Mouse (Mus musculus) kidney, postnatal 4 days (tissue): Measurements from ENCODE around the gene Bcor.

ENCODE experiments used
- DNase-seq, 2 experiments: peaks; one replicate each; pipeline ENCODE4 v3.0.0; 2021; ENCODE audit warnings: mixed read lengths in 2 of 2

The Bcor gene

DNA sequence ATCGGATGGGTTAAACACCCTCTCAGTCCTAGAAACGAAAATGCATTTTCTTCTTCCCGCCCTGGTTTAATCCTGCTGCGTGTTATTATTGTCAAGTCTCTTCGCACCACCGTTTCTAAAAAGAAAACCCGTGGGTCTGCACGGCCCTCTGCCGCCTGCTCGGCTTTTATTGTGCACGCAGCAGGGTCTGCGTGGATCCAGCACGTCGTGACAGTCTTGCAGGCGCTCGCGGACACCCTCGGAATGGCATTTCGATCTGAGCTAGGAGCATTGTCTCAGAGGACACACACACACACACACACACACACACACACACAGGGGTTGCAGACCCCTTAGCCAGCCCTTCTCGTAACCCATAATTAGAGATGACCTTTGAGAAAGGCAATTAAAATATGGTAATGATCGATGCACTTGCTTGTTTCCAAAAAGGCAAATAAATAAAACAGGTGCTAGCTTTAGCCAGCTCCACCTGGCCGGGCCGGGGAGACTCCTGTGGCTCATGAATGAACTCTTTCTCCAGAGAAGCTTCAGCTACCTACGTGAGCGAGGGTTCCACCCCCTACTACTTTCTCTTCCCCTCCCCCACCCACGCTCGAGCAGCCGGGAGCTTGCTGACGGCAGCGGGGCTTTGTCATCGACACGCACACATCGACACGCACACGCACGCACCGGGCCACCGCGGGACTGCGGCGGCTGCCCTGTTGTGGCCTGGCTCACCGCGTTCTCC, 8.7 kb downstream of the Bcor start:
- DNase-seq = peak; percentile 41 to 53

DNA sequence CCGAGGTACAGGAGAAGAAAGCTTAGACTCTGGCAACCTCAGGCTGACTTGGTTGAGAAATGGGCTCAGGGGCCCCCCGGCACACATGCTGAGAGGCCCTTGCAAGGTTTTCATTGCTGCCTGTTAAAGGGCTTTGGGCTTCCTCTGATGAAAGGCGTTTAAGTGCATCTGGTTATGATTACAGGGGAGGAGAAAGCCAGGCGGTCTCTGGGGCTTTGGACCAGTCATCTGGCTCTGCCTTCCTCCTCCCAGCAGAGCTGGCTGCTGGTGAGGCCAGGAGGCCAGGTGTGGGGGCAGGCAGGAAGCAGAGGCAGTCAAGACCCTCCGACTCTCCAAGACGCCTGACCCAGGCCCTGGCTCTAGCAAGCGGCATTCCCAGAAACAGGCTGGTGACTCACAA, 9.7 kb downstream of the Bcor start:
- no peak for DNase-seq

DNA sequence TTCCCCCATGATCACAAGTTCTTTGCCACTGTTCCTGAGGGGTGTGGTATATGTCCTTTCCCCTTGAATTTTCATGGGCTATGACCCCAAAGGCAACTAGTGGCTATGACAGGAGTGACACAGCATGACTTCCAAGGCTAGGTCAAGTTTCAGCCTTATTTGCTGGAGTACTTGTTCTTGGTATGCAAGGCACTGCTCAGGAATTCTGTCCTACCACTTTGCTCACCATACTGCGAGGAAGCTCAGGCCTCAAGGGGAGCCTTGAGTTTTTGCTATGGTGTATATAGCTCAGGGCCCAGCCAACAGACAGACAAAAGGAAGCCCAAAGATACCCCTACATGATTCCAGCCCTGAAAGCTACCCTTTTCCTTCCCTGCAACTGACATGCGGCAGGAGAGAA, 13.9 kb downstream of the Bcor start:
- DNase-seq = no peak

DNA sequence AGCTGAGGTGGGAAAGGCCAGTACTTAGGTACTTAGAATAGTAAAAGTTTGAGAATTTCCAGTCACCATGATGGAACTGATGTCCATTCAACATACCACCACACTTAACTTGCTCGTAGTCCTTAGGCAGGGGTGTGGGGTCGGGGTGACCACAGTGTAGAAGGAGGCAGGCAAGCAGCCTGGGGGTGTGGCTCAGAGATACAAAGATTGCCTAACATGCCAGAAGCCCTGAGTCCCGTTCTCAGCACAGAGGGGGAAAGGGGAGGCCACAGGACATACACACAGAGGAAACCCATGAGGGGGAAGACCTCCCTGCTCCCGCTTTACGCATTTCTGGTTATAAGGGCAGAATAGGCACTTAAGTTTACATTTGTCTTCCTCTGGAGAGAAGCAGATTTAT, 17.3 kb downstream of the Bcor start:
- no peak for DNase-seq

DNA sequence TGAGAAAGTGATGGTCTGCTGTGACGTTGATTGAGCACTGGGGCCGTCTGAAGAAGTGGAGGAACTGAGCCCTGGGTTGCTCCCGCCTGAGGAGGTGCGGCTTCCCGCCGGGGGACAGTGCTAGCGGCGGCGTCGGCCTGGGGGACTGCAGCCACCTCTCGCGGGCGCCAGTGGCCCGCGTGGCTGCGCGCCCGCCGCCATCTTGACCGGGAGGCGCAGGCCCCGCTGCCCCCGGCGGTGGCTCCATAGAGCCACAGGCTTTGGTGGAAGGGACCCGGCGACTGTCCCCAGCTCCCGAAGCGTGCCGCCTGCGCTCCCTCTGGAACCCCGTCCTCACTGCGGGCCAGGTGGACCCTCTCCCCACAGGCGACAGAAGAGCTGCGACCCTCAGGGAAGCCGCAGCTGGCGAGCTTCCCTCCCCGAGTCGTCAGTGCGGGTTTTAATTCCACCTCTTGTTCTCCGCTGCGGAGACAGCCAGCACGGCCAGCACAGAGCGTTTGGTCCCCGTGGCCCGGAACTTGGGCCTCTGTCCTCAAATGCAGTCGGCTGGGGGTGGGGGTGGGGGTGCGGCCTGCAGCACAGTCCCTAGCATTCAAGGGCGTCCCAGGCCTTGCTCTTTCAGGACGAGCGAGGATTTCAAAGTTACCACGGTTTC, 19.9 kb downstream of the Bcor start:
- DNase-seq = peak; percentile 31 to 65

DNA sequence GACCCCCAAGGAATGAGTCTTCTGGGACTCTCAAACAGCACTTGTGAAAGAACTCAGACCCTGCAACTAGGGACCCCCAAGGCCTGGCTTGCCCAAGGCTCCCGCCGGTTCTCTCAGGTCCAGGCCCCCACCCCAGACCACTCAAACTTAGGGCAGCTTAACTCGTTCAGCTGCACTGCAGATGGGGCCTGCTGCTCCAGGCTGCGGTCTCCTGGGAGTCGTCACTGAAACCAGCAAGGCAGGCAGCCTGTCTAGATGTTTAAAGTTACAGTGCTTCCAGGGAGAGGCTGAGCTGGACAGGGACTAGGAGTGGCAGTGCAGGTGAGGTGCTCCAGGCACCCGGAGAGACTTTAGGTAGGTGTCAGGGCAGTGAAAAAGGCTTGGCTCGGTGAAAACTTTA, 21.9 kb downstream of the Bcor start:
- peak in 1 of 2 experiments; percentile 29 for DNase-seq

DNA sequence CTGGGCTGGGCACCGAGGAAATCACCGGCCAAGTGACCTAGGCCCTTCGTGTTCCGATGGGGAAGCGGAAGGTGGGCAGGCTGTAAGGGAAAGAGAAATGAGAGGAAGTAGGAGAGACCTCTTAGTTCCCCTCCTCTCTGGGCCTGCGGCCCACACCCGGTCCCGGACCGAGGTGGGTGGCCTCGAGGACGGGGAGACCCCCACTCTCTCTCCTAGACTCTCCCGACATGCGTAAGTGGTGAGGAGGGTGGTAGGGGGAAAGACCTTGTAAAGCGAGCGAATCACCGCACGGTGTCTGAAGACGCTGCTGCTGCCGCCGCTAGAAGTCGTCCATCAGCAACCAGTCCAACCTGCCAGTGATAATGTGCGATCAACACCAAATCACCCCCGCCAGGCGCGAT, 23.0 kb downstream of the Bcor start:
- peak; percentile 35 to 56 for DNase-seq

DNA sequence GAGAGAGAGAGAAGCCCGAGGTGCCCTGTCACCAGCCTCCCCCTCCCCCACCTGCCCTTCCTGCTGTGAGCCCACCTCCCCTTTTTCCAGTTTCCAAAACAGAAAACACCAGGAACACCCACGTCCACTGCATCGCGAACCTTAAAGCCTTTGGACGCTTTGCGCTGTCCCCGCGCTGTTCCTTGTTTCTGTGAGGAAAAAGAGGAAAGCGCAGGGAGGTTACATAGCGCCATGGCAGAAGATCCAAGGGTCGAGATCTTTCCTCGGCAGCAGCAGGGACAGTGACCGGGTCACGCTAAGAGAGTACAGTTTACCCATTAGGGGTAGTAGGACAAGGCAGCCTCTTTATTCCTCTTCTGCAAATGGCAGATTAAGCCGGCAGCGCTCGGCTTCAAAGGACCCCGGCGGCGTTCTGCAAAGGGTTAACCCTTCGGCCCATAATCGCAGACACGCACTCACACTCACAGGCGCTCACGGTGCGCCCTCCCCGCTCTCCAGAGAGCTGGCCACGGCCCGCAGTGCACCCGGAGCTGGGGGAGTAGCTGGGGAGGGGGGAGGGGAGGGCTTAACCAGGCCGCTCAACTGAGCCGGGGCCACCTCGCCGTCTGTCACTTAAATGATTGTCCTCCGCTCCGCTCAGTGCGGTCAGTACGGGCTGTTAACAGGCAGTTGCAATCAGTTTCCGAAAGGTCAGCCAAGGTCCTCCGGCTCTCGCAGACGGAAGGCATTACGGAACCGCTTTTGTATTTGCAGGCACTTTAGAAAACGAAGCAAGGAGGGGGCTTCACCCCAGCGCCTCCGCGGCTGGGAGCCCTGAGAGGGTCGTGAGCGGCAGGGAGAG, 23.7 kb downstream of the Bcor start:
- DNase-seq = peak; percentile 77 to 84

DNA sequence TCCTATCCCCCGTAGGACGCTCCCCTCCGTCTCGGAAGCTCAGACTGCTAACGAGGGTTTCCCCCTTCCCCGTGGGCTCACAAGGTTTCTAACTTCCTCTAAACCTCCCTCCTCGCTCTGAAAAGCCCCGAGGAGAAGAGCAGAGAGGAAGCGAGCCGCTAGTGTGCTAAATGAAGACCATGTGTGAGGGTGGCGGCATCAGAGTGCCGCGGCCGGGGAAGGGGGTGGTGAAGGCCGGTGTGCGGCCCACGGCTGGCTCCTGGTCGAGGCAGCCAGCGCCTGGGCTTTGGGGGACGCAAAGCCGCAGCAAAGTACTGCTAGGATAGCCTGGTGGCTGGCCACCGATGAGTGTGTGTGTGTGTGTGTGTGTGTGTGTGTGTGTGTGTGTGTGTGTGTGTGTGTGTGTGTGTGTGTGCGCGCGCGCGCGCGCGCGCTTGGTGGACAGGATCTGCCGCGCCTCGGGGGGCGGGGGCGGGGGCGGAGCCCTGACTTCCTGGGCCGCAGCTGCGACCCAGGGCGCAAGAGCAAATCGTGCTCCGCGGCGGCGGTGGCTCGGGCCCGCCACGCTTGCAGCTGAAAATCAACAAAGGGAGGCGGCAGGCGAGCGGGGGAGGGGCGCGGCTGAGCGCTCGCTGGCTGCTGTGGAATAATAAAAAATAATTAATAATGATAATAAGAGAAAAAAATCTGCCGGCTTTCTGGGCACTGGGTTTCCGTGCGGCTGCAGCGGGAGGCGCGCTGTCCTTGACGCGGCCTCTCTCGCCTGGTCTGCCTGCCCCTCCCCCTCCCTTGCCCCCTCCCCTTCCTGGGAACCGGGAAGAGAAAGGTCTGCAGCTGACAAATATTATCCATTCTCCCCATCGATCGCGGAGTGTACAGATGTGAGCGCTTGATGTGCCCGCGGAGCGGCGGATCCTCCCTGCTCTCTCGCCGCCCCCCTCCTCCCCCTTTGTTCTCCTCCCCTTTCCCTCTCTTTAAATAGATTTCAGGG, 24.7 kb downstream of the Bcor start:
- peak; percentile 77 to 87 for DNase-seq

DNA sequence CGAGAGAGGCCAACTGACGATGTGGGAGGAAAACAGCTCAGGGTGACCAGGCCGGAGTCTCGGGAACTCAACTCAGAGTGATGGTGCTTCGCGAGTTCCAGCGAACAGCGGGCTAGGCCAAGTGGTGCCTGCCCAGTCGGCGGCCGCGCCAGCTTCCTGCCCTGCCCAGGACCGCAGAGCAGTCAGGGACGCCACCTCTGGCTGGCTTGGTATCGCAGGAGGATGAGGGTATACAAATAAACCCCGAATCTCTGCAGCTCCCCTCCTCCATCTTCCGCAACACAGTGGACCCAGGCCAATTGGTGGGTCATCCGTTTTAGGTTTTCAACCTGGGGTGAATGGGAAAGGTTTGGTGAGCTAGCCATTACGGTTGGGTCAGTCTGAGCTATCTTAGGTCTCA, 25.6 kb downstream of the Bcor start:
- peak; percentile 72 to 85 for DNase-seq

DNA sequence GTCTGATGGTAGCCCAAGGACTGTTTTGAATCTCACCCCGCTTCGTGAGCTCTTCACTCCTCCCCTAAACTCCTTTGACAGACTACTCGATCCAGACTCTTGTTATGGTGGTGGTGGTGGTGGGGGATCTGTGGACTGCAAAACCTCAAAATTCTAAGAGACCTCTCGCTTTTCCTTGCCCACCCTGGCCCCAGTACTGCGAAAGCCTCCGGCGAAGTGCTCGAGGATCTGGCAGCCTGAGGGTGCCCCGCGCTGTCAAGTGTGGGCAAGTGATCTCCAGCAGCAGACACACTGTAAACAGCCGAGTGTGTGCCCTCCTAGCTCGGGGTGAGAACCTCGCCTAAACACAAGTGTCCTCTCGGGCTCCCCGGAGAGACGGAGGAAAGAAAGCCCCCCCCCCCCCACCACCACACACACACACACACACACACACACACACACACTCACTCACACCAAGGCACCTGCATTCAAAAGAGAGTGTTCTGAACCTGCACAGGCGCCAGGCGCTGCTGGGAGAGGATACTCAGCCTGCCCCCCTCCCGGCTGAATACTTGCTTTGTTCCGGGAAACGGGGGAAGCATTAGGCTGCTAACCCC, 26.2 kb downstream of the Bcor start:
- peak; percentile 9 to 29 for DNase-seq

DNA sequence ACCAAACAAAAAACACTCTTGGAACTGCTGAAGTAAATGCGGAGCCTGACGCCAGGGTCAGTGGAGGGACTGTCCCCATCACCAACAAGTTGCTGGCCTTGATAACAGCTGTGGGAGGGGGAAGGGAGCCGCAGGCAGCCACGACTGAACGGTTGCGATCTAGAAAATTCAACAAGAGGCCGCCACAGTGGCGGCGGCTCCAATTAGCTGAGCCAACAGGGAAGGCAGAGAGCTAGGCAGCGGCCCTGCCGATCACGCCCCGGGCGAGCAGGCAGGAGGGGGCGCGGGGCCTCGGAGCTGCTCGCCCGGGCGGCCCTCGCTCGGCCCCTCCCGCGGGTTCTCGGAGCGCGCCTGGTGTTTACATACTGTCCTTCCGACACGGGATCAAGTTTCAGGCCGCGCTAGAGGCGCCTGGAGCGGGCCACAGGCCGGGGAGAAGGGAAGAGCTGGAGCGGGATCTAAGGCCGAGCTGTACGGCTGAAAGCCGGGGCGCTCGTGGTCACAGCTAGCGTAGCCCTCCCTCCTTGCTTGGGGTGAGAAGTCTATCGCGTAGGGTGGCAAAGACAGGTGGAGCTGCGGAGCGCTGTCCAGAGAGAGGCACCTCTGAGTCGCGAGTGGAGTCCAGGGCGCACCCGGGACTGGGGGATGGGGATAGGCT, 26.8 kb downstream of the Bcor start:
- peak; percentile 74 to 85 for DNase-seq

DNA sequence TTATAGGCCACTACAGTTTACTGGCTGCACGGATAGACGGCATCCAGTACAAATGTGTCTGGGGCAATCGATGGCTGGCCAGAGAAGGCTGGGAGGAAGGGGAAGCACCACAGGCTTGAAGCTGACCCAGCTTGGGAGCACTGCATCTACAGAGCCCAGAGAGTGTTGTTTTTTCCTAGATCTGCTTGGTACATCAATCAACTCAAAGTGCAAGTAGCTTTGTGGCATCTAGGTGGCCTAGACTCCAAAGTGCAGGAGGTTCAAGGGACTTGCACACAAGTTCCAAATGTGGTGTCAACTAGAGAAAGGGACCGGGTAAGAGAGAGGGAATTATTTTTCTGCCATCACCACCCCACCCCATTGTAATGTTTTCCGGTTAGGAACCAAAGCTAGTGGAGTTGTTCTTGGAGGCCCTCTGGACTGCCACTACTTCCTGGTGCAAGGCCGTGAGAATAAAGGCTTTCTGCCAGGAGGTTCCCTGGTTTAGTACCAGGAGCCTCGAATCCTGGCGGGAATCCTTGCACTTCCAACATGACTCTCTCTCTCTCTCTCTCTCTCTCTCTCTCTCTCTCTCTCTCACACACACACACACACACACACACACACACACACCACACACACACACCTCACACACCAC, 27.5 kb downstream of the Bcor start:
- peak in 1 of 2 experiments; percentile 26 for DNase-seq

DNA sequence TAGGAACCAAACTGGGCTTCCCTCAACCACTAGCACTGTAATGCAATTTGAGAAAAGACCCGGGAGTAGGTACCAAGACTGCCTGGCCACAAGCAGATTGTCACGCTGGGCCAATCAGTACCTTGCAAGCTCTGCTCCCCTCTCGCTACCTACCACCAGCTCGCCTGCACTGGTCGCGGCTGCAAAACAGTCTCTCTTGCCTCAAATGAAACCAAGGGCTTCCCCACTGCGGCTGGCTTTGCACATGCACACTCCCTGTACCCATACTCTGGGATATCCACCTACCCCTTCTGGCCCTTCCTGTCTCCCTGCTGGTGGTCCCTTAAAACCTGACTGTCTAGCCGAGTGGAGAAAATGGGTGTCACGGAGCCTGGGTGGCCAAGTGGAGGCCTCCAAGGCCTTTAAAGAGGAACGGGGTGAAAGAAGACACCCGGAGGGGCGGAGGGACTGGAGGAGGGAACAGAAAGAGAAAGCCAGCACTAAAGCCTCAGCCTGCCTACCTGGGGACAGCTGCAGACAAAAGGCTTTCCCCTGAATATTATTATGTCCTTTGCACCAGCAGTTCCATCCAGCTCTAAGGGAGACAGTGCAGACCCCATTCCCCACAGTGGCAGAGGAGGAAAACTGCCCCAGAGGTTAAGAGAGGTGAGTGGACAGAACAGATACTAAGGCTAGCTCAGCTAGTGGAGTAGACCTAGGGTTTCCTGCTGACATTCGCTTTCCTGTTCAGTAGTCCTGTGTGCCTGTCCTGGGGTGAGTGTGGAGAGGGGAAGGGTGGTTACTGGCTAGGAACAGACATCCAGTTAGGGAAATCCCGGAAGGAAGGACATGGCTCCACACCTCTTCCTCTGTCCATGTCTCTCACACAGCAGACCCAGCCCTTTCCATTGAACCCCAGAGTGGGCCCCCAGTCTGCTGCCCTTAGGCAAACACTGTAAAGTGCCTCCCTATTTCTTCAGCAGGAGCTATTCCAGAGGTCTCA, 30.0 kb downstream of the Bcor start:
- no peak for DNase-seq

DNA sequence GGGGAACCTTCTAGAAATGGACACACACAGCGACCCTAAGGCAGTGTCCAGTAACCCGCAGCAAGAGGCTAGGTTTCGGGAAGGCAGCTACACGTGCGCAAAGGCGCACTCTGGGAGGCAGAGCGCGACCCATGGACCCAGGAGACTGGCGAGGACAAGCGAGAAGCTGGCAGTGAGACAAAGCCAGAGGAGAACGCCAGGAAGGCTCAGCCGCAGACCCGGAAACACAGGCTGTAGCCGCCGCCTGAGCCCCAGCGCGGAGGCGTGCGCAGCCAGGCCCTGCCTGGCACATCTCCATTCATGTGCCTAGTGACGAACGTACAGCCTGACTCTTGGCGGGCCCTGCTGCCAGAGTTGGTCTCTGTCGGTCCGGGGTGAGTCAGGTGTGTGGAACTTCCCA, 30.9 kb downstream of the Bcor start:
- DNase-seq = peak; percentile 50 to 74

DNA sequence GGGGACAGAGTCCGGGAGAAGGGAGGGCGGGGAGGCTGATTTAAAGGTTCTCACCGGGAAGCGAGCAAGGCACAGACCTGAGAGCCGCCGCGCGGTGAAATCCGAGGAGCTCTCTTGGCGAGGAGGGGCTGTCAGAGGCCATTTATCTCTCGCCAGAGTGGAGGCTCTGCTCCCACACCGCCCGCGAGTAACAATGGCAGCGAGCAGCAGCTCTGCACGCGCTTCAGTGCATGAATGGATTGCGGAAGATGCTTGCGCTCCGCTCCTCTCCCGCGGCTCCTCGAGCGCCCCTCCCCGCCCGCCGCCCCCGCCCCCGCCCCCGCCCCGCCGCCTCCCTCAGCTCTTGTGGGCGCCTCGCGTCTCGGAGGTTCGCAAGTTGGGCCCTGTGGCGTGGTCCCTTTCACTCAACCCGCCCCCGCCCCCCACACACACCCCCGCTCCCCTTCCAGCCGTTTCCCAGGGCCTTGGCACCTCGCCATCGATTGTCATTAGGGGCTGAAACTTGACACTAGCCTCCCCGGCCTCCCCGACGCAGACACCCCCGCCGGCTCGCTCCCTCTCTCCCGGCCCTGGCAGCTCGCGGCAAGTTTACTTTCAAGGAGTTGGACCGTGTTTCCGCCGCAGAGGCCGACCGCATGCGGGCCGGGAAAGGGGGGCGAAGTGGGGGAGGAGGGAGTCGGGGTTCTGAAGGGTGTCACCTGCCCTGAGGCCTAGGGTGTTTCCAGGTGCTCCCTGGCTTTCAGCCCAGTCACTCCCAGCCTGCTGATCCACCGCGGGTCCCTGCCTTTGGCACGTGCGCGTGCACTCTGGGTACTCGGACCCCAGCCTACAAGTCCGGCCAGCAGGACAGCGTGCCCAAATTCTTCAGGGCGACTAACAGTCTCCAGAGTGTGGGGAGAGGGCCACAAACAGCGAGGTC, 31.7 kb downstream of the Bcor start:
- peak; percentile 88 to 91 for DNase-seq

DNA sequence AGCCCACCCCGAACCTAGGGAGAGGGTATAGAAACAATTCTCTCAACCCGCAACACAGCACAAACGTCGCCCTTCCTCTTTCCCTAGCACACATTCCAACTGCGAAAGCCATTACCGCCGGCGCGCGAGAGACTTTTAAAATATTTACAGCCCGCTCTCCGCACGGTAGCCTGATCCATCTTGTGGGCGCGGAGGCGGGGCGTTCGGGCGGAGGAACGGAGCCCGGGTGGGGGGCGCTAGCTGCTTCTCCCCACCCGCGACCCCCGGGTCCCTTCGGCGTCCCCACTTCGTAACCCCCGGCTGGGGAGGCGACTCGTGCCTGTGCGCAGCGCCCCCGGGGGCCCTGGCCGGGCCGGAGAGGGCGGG, 32.4 kb downstream of the Bcor start:
- DNase-seq = peak; percentile 52 to 64

DNA sequence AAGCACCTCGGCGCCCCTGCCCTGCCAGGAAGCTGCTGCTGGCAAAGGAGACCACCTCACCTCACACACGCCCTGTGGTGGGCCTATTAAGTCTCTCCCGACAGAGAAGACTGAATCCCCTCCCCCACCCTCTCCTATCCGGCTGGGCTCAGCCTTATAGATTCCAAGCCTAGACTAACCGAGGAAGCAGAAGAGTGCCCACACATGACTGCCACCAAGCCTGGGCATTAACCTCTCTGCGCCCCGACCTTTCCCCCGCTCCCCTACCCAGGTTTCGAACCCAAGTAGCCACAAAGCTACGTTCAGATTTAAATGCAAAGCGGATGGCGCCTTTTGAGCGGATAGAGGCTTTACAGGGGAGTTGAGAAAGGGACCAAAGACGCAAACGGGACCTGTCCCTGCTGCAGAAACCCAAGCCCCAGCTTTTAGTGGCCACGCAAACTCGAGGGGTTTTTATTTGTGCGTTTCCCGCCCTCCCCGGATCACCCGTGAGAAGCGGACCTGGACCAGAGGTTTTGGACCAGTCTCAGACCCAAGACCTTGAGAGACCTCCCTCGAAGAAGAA, 33.0 kb downstream of the Bcor start:
- DNase-seq = peak in 1 of 2 experiments; percentile 40
